Mouse (Mus musculus): ENCODE data around the gene Rack1. TPM values are rescaled to one million over a fixed set of nuclear protein-coding genes. Genes with fewer than 3 reads are reported as not detected.
A peak's percentile ranks its signal among the peaks of the same experiment; 100 is the strongest.
"Not testable (repeated sequence)": the region's sequence is repeated elsewhere in the genome, so short reads cannot be mapped to it uniquely, and the experiment has no call there.

Gene Rack1
- 2,993 TPM for polyA plus RNA-seq (2012; fragmentation: generic; extraction: Trizol)

GRCm38 (mm10) chr11:48799921-48800701 lies at the start of gene Rack1:
Rack1 (plus strand) TSS chr11:48800332.
- Histone ChIP-seq H3ac (ENCODE audit: control insufficient read depth, insufficient read length) (peak within 1 kb of the TSS; percentile 17), H3K27me3 (ENCODE audit: control insufficient read depth, insufficient read depth, insufficient read length) (no peaks in the 10 kb centered on the region), H3K36me3 (ENCODE audit: control insufficient read depth, insufficient read depth) (peaks cover 41% of the 10 kb centered on the region), H3K79me2 (ENCODE audit: control insufficient read depth, insufficient read depth) (peaks cover 49% of the 10 kb centered on the region), H3K4me3 (peak within 1 kb of the TSS; percentile 89), H3K4me2 (ENCODE audit: low read depth) (peak within 1 kb of the TSS; percentile 99)
- no peak for TF ChIP-seq USF1 (IDR thresholded peaks at IDR 0.05; ENCODE audit: low read depth)
- TF ChIP-seq CEBPB (IDR thresholded peaks at IDR 0.05; ENCODE audit: insufficient read depth, poor library complexity, severe bottlenecking): 0 out of 2 replicates have a peak, but pooled peaks have one; percentile 2
- TF ChIP-seq POLR2AphosphoS2 (IDR thresholded peaks at IDR 0.05; ENCODE audit: insufficient read length, low read depth): peak; percentile 94
- TF ChIP-seq POLR2A (IDR thresholded peaks at IDR 0.05; ENCODE audit: insufficient read length, low read depth): peak; percentile 78
- TF ChIP-seq MAX (IDR thresholded peaks at IDR 0.05; ENCODE audit: low read depth): no peak
- no peak for TF ChIP-seq REST (IDR thresholded peaks at IDR 0.05; ENCODE audit: insufficient read depth, insufficient read length)
- peak; percentile 20 for TF ChIP-seq SRF (IDR thresholded peaks at IDR 0.05; ENCODE audit: control insufficient read depth, insufficient read length, low read depth)
- no peak for TF ChIP-seq MYOD1 (IDR thresholded peaks at IDR 0.05; ENCODE audit: control insufficient read depth in 1 of 3, insufficient read length in 2 of 3, low read depth in 2 of 3)

- Histone ChIP-seq H3K79me2 (ENCODE audit: control insufficient read depth, insufficient read depth) (no peaks in the 10 kb centered on the region), H3K4me2 (ENCODE audit: low read depth) (no peak overlapping the region), H3K36me3 (ENCODE audit: control insufficient read depth, insufficient read depth) (no peaks in the 10 kb centered on the region), H3K27me3 (ENCODE audit: control insufficient read depth, insufficient read depth, insufficient read length) (no peaks in the 10 kb centered on the region), H3K4me3 (no peak overlapping the region), H3ac (ENCODE audit: control insufficient read depth, insufficient read length) (no peak overlapping the region)
- TF ChIP-seq TCF3 (IDR thresholded peaks at IDR 0.05; ENCODE audit: insufficient read length, low read depth) (no peak), REST (IDR thresholded peaks at IDR 0.05; ENCODE audit: insufficient read depth, insufficient read length) (no peak), POLR2AphosphoS2 (IDR thresholded peaks at IDR 0.05; ENCODE audit: insufficient read length, low read depth) (no peak), USF1 (IDR thresholded peaks at IDR 0.05; ENCODE audit: low read depth) (no peak), POLR2A (IDR thresholded peaks at IDR 0.05; ENCODE audit: insufficient read length, low read depth) (no peak), MYOG (IDR thresholded peaks at IDR 0.05; ENCODE audit: control insufficient read depth in 1 of 3, insufficient read depth in 1 of 3, insufficient read length in 2 of 3, low read depth in 2 of 3) (no peak), SRF (IDR thresholded peaks at IDR 0.05; ENCODE audit: control insufficient read depth, insufficient read length, low read depth) (no peak)
These were observed 49.7 kb upstream of the Rack1 start for GRCm38 (mm10) chr11:48750428-48750827.

GRCm38 (mm10) chr11:48753534-48753933 lies 46.6 kb upstream of the Rack1 start:
- H3K4me2 ChIP-seq (ENCODE audit: low read depth); H3K36me3 ChIP-seq (ENCODE audit: control insufficient read depth, insufficient read depth); H3K4me3 ChIP-seq; H3ac ChIP-seq (ENCODE audit: control insufficient read depth, insufficient read length); H3K79me2 ChIP-seq (ENCODE audit: control insufficient read depth, insufficient read depth): not testable (repeated sequence)
- peaks cover 14% of the 10 kb centered on the region for H3K27me3 ChIP-seq (ENCODE audit: control insufficient read depth, insufficient read depth, insufficient read length)

GRCm38 (mm10) chr11:48759021-48759420 lies 41.1 kb upstream of the Rack1 start:
- TF ChIP-seq REST (IDR thresholded peaks at IDR 0.05; ENCODE audit: insufficient read depth, insufficient read length): no peak
- no peak for TF ChIP-seq E2F4 (IDR thresholded peaks at IDR 0.05; ENCODE audit: insufficient read depth)
- TF ChIP-seq SRF (IDR thresholded peaks at IDR 0.05; ENCODE audit: control insufficient read depth, insufficient read length, low read depth): no peak
- no peak for TF ChIP-seq MAX (IDR thresholded peaks at IDR 0.05; ENCODE audit: low read depth)
- no peak for TF ChIP-seq TCF12 (IDR thresholded peaks at IDR 0.05; ENCODE audit: insufficient read depth, poor library complexity, severe bottlenecking)
- no peak for TF ChIP-seq TCF3 (IDR thresholded peaks at IDR 0.05; ENCODE audit: insufficient read length, low read depth)
- TF ChIP-seq USF1 (IDR thresholded peaks at IDR 0.05; ENCODE audit: low read depth): no peak
- TF ChIP-seq CEBPB (IDR thresholded peaks at IDR 0.05; ENCODE audit: insufficient read depth, poor library complexity, severe bottlenecking): no peak
- no peak for TF ChIP-seq MYOG (IDR thresholded peaks at IDR 0.05; ENCODE audit: control insufficient read depth in 1 of 3, insufficient read depth in 1 of 3, insufficient read length in 2 of 3, low read depth in 2 of 3)
- TF ChIP-seq POLR2A (IDR thresholded peaks at IDR 0.05; ENCODE audit: insufficient read length, low read depth): no peak
- H3K79me2 ChIP-seq (ENCODE audit: control insufficient read depth, insufficient read depth): no peaks in the 10 kb centered on the region
- no peak overlapping the region for H3ac ChIP-seq (ENCODE audit: control insufficient read depth, insufficient read length)
- no peak overlapping the region for H3K4me3 ChIP-seq
- no peaks in the 10 kb centered on the region for H3K36me3 ChIP-seq (ENCODE audit: control insufficient read depth, insufficient read depth)
- H3K27me3 ChIP-seq (ENCODE audit: control insufficient read depth, insufficient read depth, insufficient read length): peaks cover 31% of the 10 kb centered on the region
- no peak overlapping the region for H3K4me2 ChIP-seq (ENCODE audit: low read depth)

GRCm38 (mm10) chr11:48764119-48764518 lies 36.0 kb upstream of the Rack1 start:
- Histone ChIP-seq H3K4me2 (ENCODE audit: low read depth) (no peak overlapping the region), H3K27me3 (ENCODE audit: control insufficient read depth, insufficient read depth, insufficient read length) (peaks cover 13% of the 10 kb centered on the region), H3ac (ENCODE audit: control insufficient read depth, insufficient read length) (no peak overlapping the region), H3K79me2 (ENCODE audit: control insufficient read depth, insufficient read depth) (no peaks in the 10 kb centered on the region), H3K36me3 (ENCODE audit: control insufficient read depth, insufficient read depth) (no peaks in the 10 kb centered on the region), H3K4me3 (no peak overlapping the region)
- TF ChIP-seq MAX (IDR thresholded peaks at IDR 0.05; ENCODE audit: low read depth): no peak
- no peak for TF ChIP-seq REST (IDR thresholded peaks at IDR 0.05; ENCODE audit: insufficient read depth, insufficient read length)
- TF ChIP-seq POLR2A (IDR thresholded peaks at IDR 0.05; ENCODE audit: insufficient read length, low read depth): no peak
- TF ChIP-seq MYOD1 (IDR thresholded peaks at IDR 0.05; ENCODE audit: control insufficient read depth in 1 of 3, insufficient read length in 2 of 3, low read depth in 2 of 3): no peak
- TF ChIP-seq CEBPB (IDR thresholded peaks at IDR 0.05; ENCODE audit: insufficient read depth, poor library complexity, severe bottlenecking): no peak
- no peak for TF ChIP-seq SRF (IDR thresholded peaks at IDR 0.05; ENCODE audit: control insufficient read depth, insufficient read length, low read depth)
- no peak for TF ChIP-seq USF1 (IDR thresholded peaks at IDR 0.05; ENCODE audit: low read depth)
- no peak for TF ChIP-seq E2F4 (IDR thresholded peaks at IDR 0.05; ENCODE audit: insufficient read depth)
- no peak for TF ChIP-seq POLR2AphosphoS2 (IDR thresholded peaks at IDR 0.05; ENCODE audit: insufficient read length, low read depth)
- no peak for TF ChIP-seq TCF12 (IDR thresholded peaks at IDR 0.05; ENCODE audit: insufficient read depth, poor library complexity, severe bottlenecking)
- TF ChIP-seq MYOG (IDR thresholded peaks at IDR 0.05; ENCODE audit: control insufficient read depth in 1 of 3, insufficient read depth in 1 of 3, insufficient read length in 2 of 3, low read depth in 2 of 3): no peak
- TF ChIP-seq TCF3 (IDR thresholded peaks at IDR 0.05; ENCODE audit: insufficient read length, low read depth): no peak

All from myocyte (in vitro differentiated cells).